Mouse (Mus musculus): ENCODE measurements around the gene Gatd1.

The Gatd1 gene

GRCm38 (mm10) chr7:141390326-141391259 lies 23.3 kb downstream of the Gatd1 start:
- in situ Hi-C loops (cut with MboI): no loop called here

GRCm38 (mm10) chr7:141388487-141389109 lies 25.3 kb downstream of the Gatd1 start:
- in situ Hi-C loops (cut with MboI): no loop called here

GRCm38 (mm10) chr7:141387807-141388486 lies 26.0 kb downstream of the Gatd1 start:
- in situ Hi-C loops (cut with MboI): no loop called here

- in situ Hi-C loops (cut with MboI): no loop called here
Observed at GRCm38 (mm10) chr7:141381068-141381835, 32.7 kb downstream of the Gatd1 start.

GRCm38 (mm10) chr7:141379584-141379983 lies 34.4 kb downstream of the Gatd1 start:
- in situ Hi-C loops (cut with MboI): no loop called here

- in situ Hi-C loops (cut with MboI): no loop called here
Observed at GRCm38 (mm10) chr7:141374399-141374798, 39.5 kb downstream of the Gatd1 start.

- in situ Hi-C loops (cut with MboI): no loop called here
Observed at GRCm38 (mm10) chr7:141373611-141374010, 40.3 kb downstream of the Gatd1 start.

GRCm38 (mm10) chr7:141371942-141372595 lies 41.9 kb downstream of the Gatd1 start:
- in situ Hi-C loops (cut with MboI): no loop called here

- in situ Hi-C loops (cut with MboI): no loop called here
Observed at GRCm38 (mm10) chr7:141369918-141370317, 44.0 kb downstream of the Gatd1 start.

GRCm38 (mm10) chr7:141367358-141367757 lies 46.6 kb downstream of the Gatd1 start:
- in situ Hi-C loops (cut with MboI): no loop called here

GRCm38 (mm10) chr7:141365049-141365445 lies 48.9 kb downstream of the Gatd1 start:
- in situ Hi-C loops (cut with MboI): no loop called here

GRCm38 (mm10) chr7:141364349-141365048 lies 49.4 kb downstream of the Gatd1 start:
- in situ Hi-C loops (cut with MboI): no loop called here

GRCm38 (mm10) chr7:141363752-141364125 lies 50.2 kb downstream of the Gatd1 start:
- in situ Hi-C loops (cut with MboI): no loop called here

GRCm38 (mm10) chr7:141363106-141363751 lies 50.7 kb downstream of the Gatd1 start:
- in situ Hi-C loops (cut with MboI): no loop called here

GRCm38 (mm10) chr7:141361510-141361909 lies 52.4 kb downstream of the Gatd1 start:
- in situ Hi-C loops (cut with MboI): no loop called here
